Mouse (Mus musculus) kidney, postnatal 0 days (tissue): ENCODE measurements around the gene Clstn2. TPM values are rescaled to one million over a fixed set of nuclear protein-coding genes. Genes with fewer than 3 reads are reported as not detected.
A peak's percentile ranks its signal among the peaks of the same experiment; 100 is the strongest.

Source experiments
- ATAC-seq: fragments of 200-750 bp; cut with Nextera tagmentation; replicated peaks from 2 replicates; pipeline ENCODE4 v1.8.0; 2017; ENCODE audit warnings: low read depth, moderate number of reproducible peaks, moderate TSS enrichment, moderate library complexity; ENCODE audit not compliant: low FRiP score
- DNase-seq: peaks from one replicate; pipeline ENCODE4 v3.0.0-alpha.2; 2016; ENCODE audit warnings: low spot score
- H3K27ac ChIP-seq: fragments of 300-500 bp; sonication (generic); 2 replicates; pipeline ENCODE4 v1.5.1; 2014; ENCODE audit warnings: mild to moderate bottlenecking
- H3K27me3 ChIP-seq: fragments of 300-500 bp; sonication (generic); 2 replicates; pipeline ENCODE4 v1.6.1; 2014; ENCODE audit warnings: low read length, mixed read lengths; ENCODE audit not compliant: insufficient read depth
- H3K36me3 ChIP-seq: fragments of 300-500 bp; sonication (generic); 2 replicates; pipeline ENCODE4 v1.6.1; 2014; ENCODE audit warnings: low read length, mixed read lengths; ENCODE audit not compliant: insufficient read depth
- H3K4me1 ChIP-seq: fragments of 300-500 bp; sonication (generic); replicated peaks from 2 replicates; pipeline ENCODE4 v1.6.1; 2014; ENCODE audit warnings: antibody characterized with exemption, low read length, mixed read lengths; ENCODE audit not compliant: insufficient read depth
- H3K4me2 ChIP-seq: fragments of 300-500 bp; sonication (generic); 2 replicates; pipeline ENCODE4 v1.6.1; 2014; ENCODE audit warnings: mild to moderate bottlenecking, low read length, moderate library complexity, mixed read lengths
- H3K4me3 ChIP-seq: fragments of 300-500 bp; sonication (generic); replicated peaks from 2 replicates; pipeline ENCODE4 v1.5.1; 2014; ENCODE audit warnings: low read depth, low read length
- H3K9ac ChIP-seq: fragments of 300-500 bp; sonication (generic); 2 replicates; pipeline ENCODE4 v1.6.1; 2014; ENCODE audit warnings: low read depth, low read length
- H3K9me3 ChIP-seq: fragments of 300-500 bp; sonication (generic); replicated peaks from 2 replicates; pipeline ENCODE4 v1.6.1; 2016; ENCODE audit warnings: low read length, inconsistent platforms, mixed read lengths
- CTCF ChIP-seq: IDR thresholded peaks from 2 replicates; pipeline ENCODE4 v1.5.1; 2016; ENCODE audit warnings: antibody characterized with exemption, low read depth, mild to moderate bottlenecking, moderate library complexity
- WGBS: fragments of 180-500 bp; shearing (Covaris S2); extraction: QIAGEN DNeasy Blood & Tissue Kit; methylation state at CpG from one replicate; pipeline ENCODE4 v1.1.7; 2014; 5-methylcytosine and 5-hydroxymethylcytosine counted together
- polyA plus RNA-seq: library from polyadenylated mRNA; unstranded; fragments of >200 nt; fragmentation: Nextera tagmentation; extraction: Ambion mirVana; gene quantifications from 2 replicates; pipeline ENCODE4 v1.2.1, GENCODE M21; 2015

Gene Clstn2
- polyA plus RNA-seq, 1 experiment from 2014 or later: 0.91 TPM

DNA sequence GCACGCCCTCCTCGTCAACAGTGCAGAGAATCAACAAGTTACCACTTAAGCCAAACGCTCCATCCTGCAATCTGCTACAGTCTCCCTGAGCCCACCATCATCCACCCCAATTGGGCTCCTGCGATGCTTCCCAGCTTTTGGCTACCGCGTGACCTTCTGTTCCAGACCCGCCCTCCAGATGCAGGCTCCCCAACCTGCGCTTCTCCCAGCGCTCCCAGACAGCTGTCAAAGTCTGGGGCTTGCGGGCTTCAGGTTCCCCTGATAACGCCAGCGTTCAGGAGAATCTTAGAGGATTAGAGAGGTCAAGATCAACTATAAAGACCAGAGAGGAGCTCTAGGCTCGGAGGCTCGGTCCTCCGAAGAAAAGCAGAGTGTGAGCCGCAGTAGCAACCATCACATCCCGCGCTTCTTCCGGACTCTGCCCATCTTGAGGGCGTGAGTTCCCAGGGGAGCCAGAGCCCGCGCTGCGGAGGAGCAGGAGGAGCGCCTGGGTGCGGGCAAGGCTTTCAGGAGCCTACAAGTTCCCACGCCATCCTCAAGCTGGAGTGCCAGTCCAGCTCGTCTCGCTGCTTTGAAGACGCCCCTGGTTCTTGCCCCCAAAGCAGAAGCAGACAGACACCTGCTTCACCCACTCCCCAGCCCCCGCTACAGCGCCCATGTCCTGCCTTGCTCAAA lies 946 bp downstream of the Clstn2 start:
- Histone ChIP-seq H3K4me3 (peak overlapping the region; percentile 53), H3K4me1 (peaks cover 9% of the 10 kb centered on the region), H3K9me3 (no peaks in the 10 kb centered on the region), H3K27ac (no peak overlapping the region), H3K36me3 (no peaks in the 10 kb centered on the region), H3K27me3 (peaks cover 23% of the 10 kb centered on the region), H3K4me2 (peak overlapping the region; percentile 96), H3K9ac (no peak overlapping the region)
- DNase-seq (no peak), ATAC-seq (no peak)
- 2% methylated on average over 31 of the region's 31 CpGs for WGBS
- TF ChIP-seq CTCF: no peak

DNA sequence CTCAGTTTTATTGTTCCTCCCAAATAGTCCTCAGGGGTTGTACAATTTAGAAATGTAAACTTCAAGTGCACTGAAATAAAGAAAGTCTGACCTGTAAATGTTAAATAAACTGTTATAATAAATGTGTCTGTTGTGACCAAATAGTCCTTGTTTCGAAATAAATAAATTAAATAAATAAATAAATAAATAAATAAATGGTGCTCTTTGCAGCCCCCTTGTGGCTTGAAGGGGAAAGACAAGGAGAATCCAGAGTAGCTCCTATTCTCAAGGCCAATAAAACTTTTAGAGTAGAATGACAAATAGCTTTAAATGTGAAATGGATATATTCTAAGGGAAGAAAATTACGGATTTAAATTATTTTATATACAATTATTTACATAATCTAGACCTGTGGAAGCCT lies 2.3 kb downstream of the Clstn2 start:
- TF ChIP-seq CTCF: peak; percentile 66
- peak; percentile 75 for DNase-seq

DNA sequence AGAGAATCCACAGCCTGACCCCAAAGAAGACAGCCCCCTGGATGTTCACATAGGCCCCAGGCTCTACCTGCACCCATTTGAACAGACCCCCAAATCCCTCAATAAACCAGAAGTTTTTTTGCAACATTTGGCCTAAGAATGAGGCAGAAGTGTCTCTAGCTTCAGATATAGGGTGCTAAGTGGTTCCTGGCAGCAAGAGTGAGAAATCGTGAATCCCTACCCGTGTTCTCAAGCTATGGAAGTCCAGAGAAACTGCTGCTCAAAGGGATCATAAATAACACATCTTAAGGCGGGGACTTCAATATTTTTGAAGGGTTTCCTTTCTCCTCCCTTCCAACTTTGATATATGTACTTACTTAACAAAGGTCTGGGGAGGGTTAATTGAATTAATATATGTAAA lies 7.4 kb downstream of the Clstn2 start:
- TF ChIP-seq CTCF: no peak
- Histone ChIP-seq H3K27ac (no peak overlapping the region), H3K4me2 (no peak overlapping the region), H3K4me1 (no peaks in the 10 kb centered on the region), H3K36me3 (no peaks in the 10 kb centered on the region), H3K9ac (no peak overlapping the region), H3K9me3 (no peaks in the 10 kb centered on the region), H3K4me3 (no peak overlapping the region), H3K27me3 (no peaks in the 10 kb centered on the region)
- ATAC-seq (no peak), DNase-seq (no peak)
- WGBS: 46% methylated on average over 3 of the region's 3 CpGs

More for the DNA sequence above, 2.3 kb downstream of the Clstn2 start:
- no peak overlapping the region for H3K4me3 ChIP-seq
- no peaks in the 10 kb centered on the region for H3K9me3 ChIP-seq
- no peak overlapping the region for H3K4me2 ChIP-seq
- H3K27ac ChIP-seq: no peak overlapping the region
- H3K9ac ChIP-seq: no peak overlapping the region
- WGBS: 8% methylated on average over 2 of the region's 2 CpGs
- ATAC-seq: no peak
- peaks cover 9% of the 10 kb centered on the region for H3K4me1 ChIP-seq
- peaks cover 23% of the 10 kb centered on the region for H3K27me3 ChIP-seq
- H3K36me3 ChIP-seq: no peaks in the 10 kb centered on the region

DNA sequence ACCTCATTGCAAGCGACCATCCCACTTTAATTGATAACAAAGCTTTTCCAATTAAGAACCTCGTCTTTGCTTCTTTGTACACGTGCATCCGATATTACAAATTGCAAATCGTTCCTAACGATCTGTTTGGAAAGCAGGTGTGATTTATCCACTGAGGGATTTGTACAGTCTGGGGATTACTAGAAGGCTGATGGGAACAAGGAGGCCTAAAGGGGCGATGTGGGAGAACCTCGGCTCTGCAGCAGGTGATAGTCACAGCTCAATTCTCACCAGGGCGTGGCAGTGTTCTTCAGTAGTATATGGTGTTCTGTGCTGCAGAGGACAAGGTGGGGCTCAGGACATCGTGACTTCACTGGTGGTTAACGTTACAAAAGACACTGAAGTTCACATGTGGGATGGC lies 9.9 kb downstream of the Clstn2 start:
- 90% methylated on average over 11 of the region's 11 CpGs for WGBS

DNA sequence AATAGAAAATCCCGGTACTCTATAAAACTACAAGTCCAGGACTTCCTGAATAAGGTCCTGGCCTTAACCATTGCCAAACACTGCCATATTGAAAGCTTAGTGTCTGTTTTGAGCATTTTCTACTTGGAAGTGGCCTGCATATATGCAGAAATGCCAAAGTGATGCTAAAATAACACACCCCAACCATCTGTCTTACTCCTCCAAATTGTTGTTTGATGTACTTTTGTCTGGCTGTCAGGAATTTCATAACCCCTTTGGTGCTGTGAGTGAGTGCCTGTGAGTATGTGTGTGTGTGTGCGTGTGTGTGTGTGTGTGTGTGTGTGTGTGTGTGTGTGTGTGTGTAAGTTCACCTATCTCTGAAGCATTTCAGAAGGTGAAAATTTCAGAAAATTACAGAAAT lies 13.1 kb downstream of the Clstn2 start:
- Histone ChIP-seq H3K27ac (no peak overlapping the region), H3K4me1 (no peaks in the 10 kb centered on the region), H3K9ac (no peak overlapping the region), H3K27me3 (no peaks in the 10 kb centered on the region), H3K4me2 (no peak overlapping the region), H3K9me3 (no peaks in the 10 kb centered on the region), H3K36me3 (no peaks in the 10 kb centered on the region), H3K4me3 (no peak overlapping the region)
- WGBS: 79% methylated on average over 2 of the region's 2 CpGs
- no peak for TF ChIP-seq CTCF
- no peak for DNase-seq
- no peak for ATAC-seq

More for the DNA sequence above, 9.9 kb downstream of the Clstn2 start:
- no peak for TF ChIP-seq CTCF
- DNase-seq (no peak), ATAC-seq (no peak)
- Histone ChIP-seq H3K4me2 (no peak overlapping the region), H3K9me3 (no peaks in the 10 kb centered on the region), H3K27me3 (no peaks in the 10 kb centered on the region), H3K27ac (no peak overlapping the region), H3K4me3 (no peak overlapping the region), H3K36me3 (no peaks in the 10 kb centered on the region), H3K4me1 (no peaks in the 10 kb centered on the region), H3K9ac (no peak overlapping the region)

DNA sequence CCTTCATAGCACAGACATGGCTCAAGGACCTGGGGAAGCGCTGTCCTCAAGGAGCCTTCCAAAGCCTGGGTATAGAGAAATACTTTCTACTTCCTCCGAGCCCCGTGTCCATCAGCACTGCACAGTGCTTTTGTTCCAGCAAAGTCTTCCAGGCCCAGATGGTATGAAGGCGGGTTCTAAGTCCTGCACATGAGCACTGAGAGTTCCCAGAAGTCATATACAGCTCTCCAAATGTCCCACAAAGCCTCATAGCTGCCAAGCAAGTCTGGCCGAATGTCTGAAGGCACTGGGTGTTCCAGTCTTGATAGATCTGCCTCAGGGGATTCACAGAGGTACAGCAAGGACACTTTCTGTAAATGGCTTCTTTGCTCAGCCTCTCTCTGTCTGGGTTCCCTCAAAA lies 14.3 kb downstream of the Clstn2 start:
- H3K9me3 ChIP-seq: no peaks in the 10 kb centered on the region
- H3K27ac ChIP-seq: no peak overlapping the region
- no peak for TF ChIP-seq CTCF
- H3K4me2 ChIP-seq: no peak overlapping the region
- no peaks in the 10 kb centered on the region for H3K36me3 ChIP-seq
- DNase-seq: no peak
- WGBS: 88% methylated on average over 5 of the region's 5 CpGs
- no peaks in the 10 kb centered on the region for H3K27me3 ChIP-seq
- ATAC-seq: no peak
- no peak overlapping the region for H3K4me3 ChIP-seq
- H3K9ac ChIP-seq: no peak overlapping the region
- H3K4me1 ChIP-seq: no peaks in the 10 kb centered on the region

DNA sequence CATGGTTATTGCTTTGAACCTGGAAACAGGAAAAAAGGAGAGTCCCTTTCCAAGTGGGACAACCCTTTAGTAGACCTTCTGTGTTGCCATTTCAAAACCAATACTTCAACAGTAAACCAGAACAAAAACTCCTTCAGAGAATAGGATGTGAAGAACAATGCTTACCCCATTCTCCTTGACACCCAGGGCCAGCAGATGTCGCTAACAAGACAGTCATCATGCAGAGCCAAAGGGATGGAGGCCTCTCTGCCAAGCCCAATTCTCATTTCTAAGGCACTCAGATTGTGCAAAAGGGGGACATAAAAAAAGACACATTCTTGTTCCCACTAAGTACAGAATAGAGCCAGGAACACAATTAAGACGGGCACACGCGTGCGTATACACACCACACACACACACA lies 16.4 kb downstream of the Clstn2 start:
- no peak overlapping the region for H3K9ac ChIP-seq
- WGBS: 88% methylated on average over 5 of the region's 5 CpGs
- TF ChIP-seq CTCF: no peak; the same call in 1 of the 2 replicates
- no peaks in the 10 kb centered on the region for H3K9me3 ChIP-seq
- ATAC-seq (no peak), DNase-seq (no peak)
- no peaks in the 10 kb centered on the region for H3K36me3 ChIP-seq
- H3K27me3 ChIP-seq: no peaks in the 10 kb centered on the region
- no peaks in the 10 kb centered on the region for H3K4me1 ChIP-seq
- H3K27ac ChIP-seq: no peak overlapping the region
- no peak overlapping the region for H3K4me3 ChIP-seq
- H3K4me2 ChIP-seq: no peak overlapping the region
